Mouse (Mus musculus) hematopoietic multipotent progenitor cell, adult 10-12 weeks (in vitro differentiated cells): ENCODE measurements around the gene Gprasp2. TPM values are rescaled to one million over a fixed set of nuclear protein-coding genes. Genes with fewer than 3 reads are reported as not detected.

Experiments used
- polyA plus RNA-seq: library from polyadenylated mRNA; stranded (reverse); fragments of >175 nt; gene quantifications from 2 replicates; pipeline ENCODE4 v1.2.3, GENCODE M21; 2012; ENCODE audit warnings: low replicate concordance

The Gprasp2 gene
- 0.99 and 2.6 TPM in 2 replicates for polyA plus RNA-seq

GRCm38 (mm10) chrX:135838521-135839360 lies at the start of gene Gprasp2:
Gene Gprasp2, plus strand, starts transcription at chrX:135839034.

DNA sequence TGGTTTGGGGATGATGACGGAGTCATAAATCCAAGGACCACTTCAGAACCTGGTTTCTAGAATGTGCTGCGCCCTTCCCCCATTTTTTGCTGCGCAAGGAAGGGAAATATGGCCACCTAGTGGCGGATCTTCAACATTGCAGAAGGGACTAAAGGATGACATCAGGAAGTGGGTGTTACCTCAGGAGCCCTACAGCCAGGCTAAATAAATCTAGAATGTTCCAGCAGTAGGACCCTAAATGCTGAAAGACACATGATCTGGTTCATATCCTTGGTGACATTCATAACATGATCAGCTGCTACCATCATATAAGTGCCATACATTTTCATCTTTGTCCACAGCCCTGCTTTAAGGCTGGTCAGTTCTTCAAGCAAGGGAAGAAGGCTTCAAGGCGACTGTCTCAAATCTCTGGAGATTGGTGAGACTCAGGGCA lies 41.6 kb upstream of the Gprasp2 start, which contains the start of gene Bhlhb9:
Gene Bhlhb9 (plus strand): TSS at position 383 of the 433 bp plus-strand sequence.

Other genes with a start within 250 kb of the Gprasp2 start
- gene Nxf7, start 240.3 kb upstream of the Gprasp2 start, polyA plus RNA-seq, result not detected in 2 replicates
- gene Prame, start 211.3 kb upstream of the Gprasp2 start, polyA plus RNA-seq, result not detected in 2 replicates
- gene Tcp11x2, start 145.2 kb upstream of the Gprasp2 start, polyA plus RNA-seq, result not detected in 2 replicates
- not detected in 2 replicates for gene Tmsb15a, start 113.8 kb upstream of the Gprasp2 start, polyA plus RNA-seq
- 0.63 and 2.4 TPM in 2 replicates for gene Armcx5, start 96.3 kb upstream of the Gprasp2 start, polyA plus RNA-seq
- 1.2 and 26.4 TPM in 2 replicates for gene Gprasp1, start 96.3 kb upstream of the Gprasp2 start, polyA plus RNA-seq
- 5.7 and 6.7 TPM in 2 replicates for gene Bhlhb9, start 41.4 kb upstream of the Gprasp2 start, polyA plus RNA-seq
- gene Arxes2, start 154.8 kb downstream of the Gprasp2 start, polyA plus RNA-seq, result 1.3 and 1.8 TPM in 2 replicates
- not detected in 2 replicates for gene Arxes1, start 194.3 kb downstream of the Gprasp2 start, polyA plus RNA-seq
- 0.54 and 0.74 TPM in 2 replicates for gene Bex2, start 229.2 kb downstream of the Gprasp2 start, polyA plus RNA-seq
- gene Nxf3, start 246.2 kb downstream of the Gprasp2 start, polyA plus RNA-seq, result not detected in 2 replicates